Comparison of ENCODE assay signal across 8 mouse cellular contexts in the genomic region with DNA sequence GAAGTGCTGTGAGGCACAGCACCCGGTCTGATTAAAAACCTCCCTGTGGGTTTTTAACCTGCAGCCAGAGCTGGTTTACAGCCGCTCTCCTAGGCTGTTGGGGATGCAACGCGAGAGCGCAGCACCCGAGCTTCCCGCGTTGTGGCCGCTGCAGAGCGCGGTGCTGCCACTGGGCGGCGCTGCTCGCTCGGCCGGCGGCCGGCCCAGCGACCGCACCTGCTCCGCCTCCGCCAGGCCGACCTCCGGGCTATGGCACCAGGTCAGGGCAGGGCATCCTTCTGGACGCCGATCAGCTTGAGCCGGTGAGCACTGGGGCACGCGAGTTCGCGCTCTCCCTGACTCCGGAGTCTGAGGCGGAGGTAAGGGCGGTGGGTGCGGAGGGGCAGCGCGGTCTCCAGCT. TPM values are rescaled to one million over a fixed set of nuclear protein-coding genes. Genes with fewer than 3 reads are reported as not detected.
DNase-seq lines count a peak whose midpoint lies in the region; ATAC-seq lines count a peak whose summit lies in the region.

No protein-coding gene starts in this region.

- peak overlapping the region; percentile 75 for H3K4me2 ChIP-seq in kidney, embryonic 14.5 days (replicated peaks; ENCODE audit: low read depth, low read length)
- peak overlapping the region; percentile 83 for H3K4me2 ChIP-seq in liver, embryonic 15.5 days
- peak overlapping the region; percentile 64 for H3K4me2 ChIP-seq in neural tube, embryonic 11.5 days (ENCODE audit: low read depth)

- peak; percentile 70 for DNase-seq in ovary, postnatal 36 days (ENCODE audit: low spot score)
- DNase-seq in ovary, postnatal 10 days (ENCODE audit: low spot score): no peak
- DNase-seq in cerebellum, postnatal 36 days: peak; percentile 55 to 61
- DNase-seq in gastrocnemius, postnatal 4 days (ENCODE audit: low spot score in 2 of 2): peak; percentile 45 to 54
- DNase-seq in neural tube, embryonic 11.5 days (ENCODE audit: low spot score): peak; percentile 87
- DNase-seq in thymus, postnatal 0 days (ENCODE audit: low spot score): peak; percentile 74

- no peaks in the 10 kb centered on the region for H3K27me3 ChIP-seq in kidney, embryonic 14.5 days (ENCODE audit: control insufficient read depth, insufficient read depth, low read length)
- peaks cover 19% of the 10 kb centered on the region; the same call in 1 of the 2 replicates for H3K27me3 ChIP-seq in liver, embryonic 15.5 days
- H3K27me3 ChIP-seq in neural tube, embryonic 11.5 days (ENCODE audit: control insufficient read depth, insufficient read depth, low read length): no peaks in the 10 kb centered on the region

- H3K4me1 ChIP-seq in kidney, embryonic 14.5 days (ENCODE audit: control insufficient read depth, insufficient read depth, low read length): peaks cover 3% of the 10 kb centered on the region; the same call in 1 of the 2 replicates
- peaks cover 27% of the 10 kb centered on the region for H3K4me1 ChIP-seq in liver, embryonic 15.5 days (replicated peaks)
- H3K4me1 ChIP-seq in neural tube, embryonic 11.5 days (ENCODE audit: control insufficient read depth, insufficient read depth, low read length): peaks cover 5% of the 10 kb centered on the region

- WGBS in kidney, embryonic 14.5 days: under 1% methylated on average over 37 of the region's 37 CpGs
- under 1% methylated on average over 37 of the region's 37 CpGs for WGBS in liver, embryonic 15.5 days (ENCODE audit: insufficient replicate concordance)
- under 1% methylated on average over 37 of the region's 37 CpGs for WGBS in neural tube, embryonic 11.5 days

- peak overlapping the region; percentile 42 for H3K4me3 ChIP-seq in kidney, embryonic 14.5 days (ENCODE audit: low read length)
- peak overlapping the region; percentile 52 for H3K4me3 ChIP-seq in liver, embryonic 15.5 days (replicated peaks)
- peak overlapping the region; percentile 34 for H3K4me3 ChIP-seq in neural tube, embryonic 11.5 days (ENCODE audit: low read depth, low read length)

- H3K9ac ChIP-seq in kidney, embryonic 14.5 days (ENCODE audit: low read depth, low read length): peak overlapping the region; percentile 60
- H3K9ac ChIP-seq in liver, embryonic 15.5 days: no peak overlapping the region
- H3K9ac ChIP-seq in neural tube, embryonic 11.5 days (ENCODE audit: low read length): peak overlapping the region; percentile 51

- no peaks in the 10 kb centered on the region for H3K36me3 ChIP-seq in kidney, embryonic 14.5 days (ENCODE audit: control insufficient read depth, insufficient read depth, low read length)
- H3K36me3 ChIP-seq in liver, embryonic 15.5 days (replicated peaks): no peaks in the 10 kb centered on the region
- H3K36me3 ChIP-seq in neural tube, embryonic 11.5 days (ENCODE audit: control insufficient read depth, insufficient read depth, low read length): no peaks in the 10 kb centered on the region

- peak; percentile 44; the same call in 1 of the 2 replicates for ATAC-seq in kidney, embryonic 14.5 days (ENCODE audit: low FRiP score, low TSS enrichment)
- ATAC-seq in liver, embryonic 15.5 days (ENCODE audit: insufficient read depth): peak; percentile 24; the same call in 1 of the 2 replicates
- ATAC-seq in neural tube, embryonic 11.5 days (ENCODE audit: insufficient read depth, low FRiP score, low TSS enrichment): peak; percentile 59

- H3K27ac ChIP-seq in kidney, embryonic 14.5 days (ENCODE audit: low read depth, low read length): no peak overlapping the region
- no peak overlapping the region for H3K27ac ChIP-seq in liver, embryonic 15.5 days (replicated peaks)
- H3K27ac ChIP-seq in neural tube, embryonic 11.5 days (ENCODE audit: low read depth, low read length): no peak overlapping the region

- no peaks in the 10 kb centered on the region for H3K9me3 ChIP-seq in kidney, embryonic 14.5 days (ENCODE audit: control insufficient read depth, low read length)
- no peaks in the 10 kb centered on the region for H3K9me3 ChIP-seq in liver, embryonic 15.5 days (replicated peaks)
- H3K9me3 ChIP-seq in neural tube, embryonic 11.5 days (ENCODE audit: control insufficient read depth, low read length): no peaks in the 10 kb centered on the region

RNA-seq across cellular contexts. Expression of gene Pard6b, which starts 36.3 kb away (rescaled TPM):
- total RNA-seq in gastrocnemius, postnatal 4 days (2021): 1 to 10 TPM; 1.7 TPM
- polyA plus RNA-seq in kidney, embryonic 14.5 days (2014; fragmentation: Nextera tagmentation; extraction: Ambion mirVana): 9.7 and 22.0 TPM in 2 replicates
- polyA plus RNA-seq in liver, embryonic 15.5 days (2015; fragmentation: Nextera tagmentation; extraction: Ambion mirVana): 2.6 and 2.9 TPM in 2 replicates
- 6.7 and 7.8 TPM in 2 replicates for polyA plus RNA-seq in neural tube, embryonic 11.5 days (2014; fragmentation: Nextera tagmentation; extraction: Ambion mirVana)
- 3.1 and 3.4 TPM in 2 replicates for polyA plus RNA-seq in thymus, postnatal 0 days (2015; fragmentation: Nextera tagmentation; extraction: Ambion mirVana)
